Mouse (Mus musculus): Measurements from ENCODE around the gene Nepn.

The Nepn gene

DNA sequence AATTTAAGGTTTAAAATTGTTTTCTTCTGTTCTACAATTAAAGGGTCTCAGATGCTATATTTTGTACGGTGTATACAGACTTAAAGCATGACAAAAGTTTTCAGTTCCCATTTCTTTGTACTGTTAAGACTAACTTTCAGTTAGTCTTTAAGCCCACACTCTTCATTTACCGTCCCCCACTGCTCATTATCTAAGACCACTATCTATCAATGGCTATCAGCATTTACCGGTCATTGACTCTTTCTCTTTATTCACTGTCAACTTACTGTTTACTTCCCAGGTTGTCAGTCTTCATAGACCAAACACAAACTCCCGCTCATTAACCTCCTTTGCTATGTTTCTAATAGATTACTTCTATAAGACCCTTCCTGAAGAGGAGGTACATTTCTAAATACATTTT lies 1.6 kb upstream of the Nepn start:
- ChIA-PET CTCF (interaction anchor here in 1 of 4 experiments (1.9 kb wide), 1 partner anchor 171 kb away, joined by 5 read pairs; no protein-coding TSS in a partner anchor), POLR2A (interaction anchor here in 1 of 4 experiments (0.6 kb wide), 1 partner anchor 596 kb away, joined by 4 read pairs; no protein-coding TSS in a partner anchor)

DNA sequence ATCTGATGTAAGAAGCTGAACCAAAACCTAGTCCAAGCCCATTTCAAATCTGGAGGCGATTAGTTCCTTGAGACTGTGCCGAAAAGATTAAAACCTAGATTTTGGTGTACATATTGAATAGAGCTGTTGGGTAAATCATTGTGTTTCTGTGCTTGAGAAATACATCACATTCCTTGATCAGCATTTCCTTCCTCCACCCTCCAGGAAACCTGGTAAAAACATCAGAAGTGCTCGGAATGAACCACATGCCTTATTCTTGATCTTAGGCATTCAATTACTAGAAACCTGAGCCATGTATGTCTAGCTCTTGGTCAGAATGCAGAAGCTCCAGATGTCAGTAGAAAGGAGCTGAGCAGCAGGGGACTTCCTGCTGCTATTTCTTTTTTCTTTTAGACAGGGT lies 666 bp downstream of the Nepn start:
- ChIA-PET CTCF (no interaction called here), POLR2A (interaction anchor here in 2 of 4 experiments (0.6 to 3.0 kb wide), 3 partner anchors 7 to 221 kb away, joined by 4 to 17 read pairs (median 8); partner anchors contain the start of gene Gopc (in 1 of the 2))

DNA sequence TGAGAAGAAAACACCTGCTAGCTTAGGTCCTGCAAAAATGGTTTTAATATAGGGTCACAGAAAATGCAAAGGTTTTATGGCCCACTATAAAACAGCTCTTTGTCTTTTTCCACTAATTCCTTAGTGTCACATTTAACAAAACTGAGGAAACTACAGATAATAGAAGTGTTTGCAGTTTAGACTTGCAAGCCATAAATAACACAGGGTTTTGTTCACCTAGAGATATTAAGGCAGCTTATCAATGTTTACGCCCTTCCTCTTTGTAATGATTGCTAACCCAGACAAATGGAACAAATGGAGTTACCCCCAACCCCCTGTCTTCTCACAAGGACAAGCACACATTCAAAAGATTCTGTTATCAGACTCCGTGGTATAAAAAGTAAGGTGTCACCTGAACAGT lies 2.4 kb downstream of the Nepn start:
- ChIA-PET POLR2A (interaction anchor here in 1 of 4 experiments (3.0 kb wide), 1 partner anchor 9 kb away, joined by 17 read pairs; the partner anchor contains the start of gene Gopc), CTCF (interaction anchor here in 2 of 4 experiments (0.7 to 1.4 kb wide), 2 partner anchors 175 kb away, joined by 3 read pairs; no protein-coding TSS in a partner anchor)

DNA sequence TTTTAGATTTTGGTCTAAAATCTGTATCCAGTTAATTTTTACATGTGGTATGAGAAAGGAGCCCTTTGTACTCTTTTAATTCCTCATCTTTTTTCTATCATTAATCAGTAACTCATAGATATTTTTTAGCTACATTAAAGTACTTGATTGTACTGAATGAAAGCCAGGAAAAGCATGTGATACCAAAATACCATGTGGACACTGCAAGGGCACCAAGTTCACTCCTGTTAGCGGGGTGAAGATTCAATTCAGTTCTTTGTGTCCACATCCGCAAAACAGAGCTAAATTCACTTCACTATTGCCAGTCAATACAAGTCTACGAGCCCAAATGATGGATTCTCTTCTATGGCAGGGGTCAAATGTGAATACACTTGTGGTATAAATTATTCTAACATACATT lies 7.9 kb downstream of the Nepn start:
- ChIA-PET POLR2A (interaction anchor here in 1 of 4 experiments (1.5 kb wide), 1 partner anchor 14 kb away, joined by 4 read pairs; the partner anchor contains the start of gene Gopc), CTCF (no interaction called here)

DNA sequence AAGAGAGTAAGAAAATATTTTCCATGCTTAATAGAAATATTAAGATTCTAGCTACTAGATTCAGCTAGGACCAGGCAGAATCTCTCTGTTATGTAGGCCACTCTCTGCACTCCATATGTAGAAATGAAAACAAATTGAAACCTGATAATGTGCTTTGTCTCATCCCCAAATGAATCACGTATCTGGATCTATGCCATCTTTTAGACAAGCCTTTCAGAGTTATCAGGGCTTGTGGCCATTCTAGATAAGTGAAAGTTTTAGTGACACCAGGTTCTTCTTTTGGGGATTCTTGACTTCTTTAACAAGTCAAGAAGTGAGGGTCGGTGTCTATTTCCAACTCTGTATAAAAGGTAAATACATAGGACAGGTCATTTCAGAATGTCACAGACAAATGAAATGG lies 9.9 kb downstream of the Nepn start:
- CTCF ChIA-PET = no interaction called here
- POLR2A ChIA-PET = no interaction called here

DNA sequence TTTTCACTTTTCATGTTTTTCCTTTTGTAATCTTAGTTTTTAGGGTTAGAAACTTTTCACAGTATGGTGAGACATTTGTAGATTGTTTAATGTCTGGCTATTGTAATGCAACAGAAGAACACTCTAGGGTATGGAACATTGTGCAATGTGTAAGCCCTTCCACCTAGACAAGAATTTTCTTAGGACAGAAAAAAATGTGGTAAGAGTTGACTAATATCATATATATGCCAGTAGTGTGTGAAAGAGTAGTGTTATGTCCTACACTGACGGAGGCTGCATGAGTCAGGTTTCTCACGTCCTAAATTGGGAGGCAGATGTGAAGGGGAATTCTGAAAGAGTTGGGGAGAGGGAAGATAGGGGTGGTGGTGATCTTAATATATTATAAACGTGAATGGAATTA lies 10.9 kb downstream of the Nepn start:
- ChIA-PET POLR2A (no interaction called here), CTCF (no interaction called here)

DNA sequence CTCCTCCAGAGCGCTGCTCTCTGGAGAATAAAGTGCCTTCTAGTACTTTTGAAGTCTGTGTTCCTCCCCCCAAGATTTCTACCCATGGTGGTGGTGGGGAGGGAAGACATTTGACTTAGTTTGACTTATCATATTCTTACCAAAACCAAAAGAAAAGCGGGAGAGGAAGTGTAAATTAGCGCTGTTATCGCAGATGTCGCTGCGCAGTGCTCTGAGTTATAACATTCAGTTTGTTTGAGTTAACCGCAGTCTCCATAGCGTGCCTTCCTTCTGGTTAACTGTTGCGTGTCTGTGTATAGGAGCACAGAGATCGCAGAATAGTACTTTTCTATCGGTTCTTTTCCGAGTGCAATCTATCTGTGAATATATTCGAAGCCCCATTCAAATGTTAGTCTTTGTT lies 16.4 kb downstream of the Nepn start:
- CTCF ChIA-PET = no interaction called here
- POLR2A ChIA-PET = interaction anchor here in 1 of 4 experiments (1.3 kb wide), 1 partner anchor 12 kb away, joined by 4 read pairs; the partner anchor contains the start of gene Nus1

DNA sequence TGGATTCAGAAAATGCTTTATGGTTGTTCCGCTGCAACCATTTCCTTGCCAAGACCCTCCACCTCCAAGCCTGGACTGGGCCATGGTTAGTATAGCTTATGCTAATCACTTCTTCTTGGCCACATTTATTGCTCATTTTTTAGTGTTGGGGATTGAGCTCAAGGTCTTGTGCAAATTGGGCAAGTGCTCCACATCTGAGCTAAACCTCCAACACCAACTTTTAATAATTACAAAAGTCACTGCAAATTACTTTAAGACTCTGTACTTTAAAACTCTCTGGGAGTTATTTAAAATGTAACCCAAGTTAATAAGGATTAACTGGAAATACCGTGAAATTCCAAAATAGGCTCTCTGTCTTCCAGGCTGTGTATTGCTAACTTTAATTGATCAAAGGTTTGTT lies 18.8 kb downstream of the Nepn start:
- POLR2A ChIA-PET = interaction anchor here in 1 of 4 experiments (1.9 kb wide), 1 partner anchor 10 kb away, joined by 4 read pairs; the partner anchor contains the start of gene Nus1
- CTCF ChIA-PET = interaction anchor here in 2 of 4 experiments (0.7 to 0.9 kb wide), 2 partner anchors 10 to 187 kb away, joined by 3 read pairs; partner anchors contain the start of gene Nus1 (in 1 of the 2)

DNA sequence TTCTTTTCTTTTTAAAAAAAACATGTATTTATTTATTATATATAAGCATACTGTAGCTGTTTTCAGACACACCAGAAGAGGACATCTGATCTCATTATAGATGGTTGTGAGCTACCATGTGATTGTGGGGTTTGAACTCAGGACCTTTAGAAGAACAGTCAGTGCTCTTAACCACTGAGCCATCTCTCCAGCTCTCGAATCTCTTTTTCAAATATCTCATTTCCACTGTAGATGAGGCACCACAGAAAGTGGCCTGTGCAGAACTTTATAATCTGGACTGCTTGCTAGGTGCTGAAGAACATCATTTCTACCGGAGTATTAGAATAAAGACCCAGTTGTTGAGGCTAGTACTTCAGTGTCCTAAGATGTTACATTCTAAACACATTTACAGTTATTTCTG lies 26.2 kb downstream of the Nepn start:
- ChIA-PET CTCF (no interaction called here), POLR2A (interaction anchor here in 1 of 4 experiments (6.2 kb wide), 1 partner anchor 14 kb away, joined by 53 read pairs; no protein-coding TSS in a partner anchor)

DNA sequence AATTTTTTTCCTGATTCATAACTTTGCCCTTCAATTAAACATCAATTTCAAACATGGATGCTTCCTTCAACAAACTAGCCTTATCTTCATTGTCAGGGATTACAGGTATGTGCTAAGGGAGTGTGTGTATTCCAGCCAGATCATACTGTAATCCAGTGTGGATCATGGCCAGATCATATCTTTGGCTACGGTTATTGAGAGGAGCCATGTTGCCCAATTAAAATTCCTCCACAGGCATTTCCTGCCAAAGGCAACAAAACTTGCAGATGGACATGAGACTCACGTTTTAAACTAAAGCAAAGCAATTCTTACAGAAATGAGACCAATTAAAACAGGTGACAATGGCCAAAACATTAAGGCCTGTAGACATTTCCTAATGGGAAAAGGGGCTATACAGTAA lies 27.7 kb downstream of the Nepn start:
- CTCF ChIA-PET = interaction anchor here in 3 of 4 experiments (0.6 to 1.8 kb wide), 10 partner anchors 9 to 691 kb away, joined by 3 to 7 read pairs (median 4); partner anchors contain the start of gene Gopc (in 1 of the 3)
- POLR2A ChIA-PET = interaction anchor here (0.7 to 6.2 kb wide), 9 partner anchors 11 to 889 kb away, joined by 3 to 53 read pairs (median 10); partner anchors contain the start of gene Gopc (in 3 of the 4)

DNA sequence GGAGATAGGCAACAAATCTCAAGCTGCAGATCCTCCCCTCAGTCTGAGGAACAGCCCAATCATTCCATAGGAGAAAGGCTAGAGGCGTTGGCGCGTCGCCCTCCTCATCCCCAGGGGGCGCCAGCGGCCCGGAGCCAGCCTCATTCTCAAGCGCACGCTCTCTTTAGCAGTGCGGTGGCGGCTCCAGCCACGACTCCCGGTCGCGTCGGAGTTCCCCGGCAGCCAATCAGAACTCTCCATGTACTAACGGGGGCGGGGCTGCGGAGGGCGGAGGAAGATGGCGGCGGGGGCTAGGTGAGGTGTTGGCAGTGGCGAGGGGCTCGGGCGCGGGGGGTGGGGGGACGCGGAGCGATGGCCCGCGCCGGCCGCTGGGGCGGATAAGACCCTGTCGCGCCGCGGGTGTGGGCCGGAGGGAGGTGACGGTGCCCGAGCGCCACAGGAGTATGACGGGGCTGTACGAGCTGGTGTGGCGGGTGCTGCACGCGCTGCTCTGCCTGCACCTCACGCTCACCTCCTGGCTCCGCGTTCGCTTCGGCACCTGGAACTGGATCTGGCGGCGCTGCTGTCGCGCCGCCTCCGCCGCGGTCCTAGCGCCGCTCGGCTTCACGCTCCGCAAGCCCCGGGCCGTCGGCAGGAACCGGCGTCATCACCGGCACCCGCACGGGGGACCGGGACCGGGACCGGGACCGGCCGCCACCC lies 28.7 kb downstream of the Nepn start, which contains the start of gene Nus1:
Gene Nus1 (plus strand): TSS at position 249 of the 699 bp plus-strand sequence.
- ChIA-PET CTCF (interaction anchor here in 3 of 4 experiments (0.6 to 1.8 kb wide), 11 partner anchors 9 to 690 kb away, joined by 3 to 7 read pairs (median 3); partner anchors contain the start of gene Gopc (in 1 of the 3)), POLR2A (interaction anchor here (0.6 to 6.2 kb wide), 22 partner anchors 9 to 447 kb away, joined by 3 to 53 read pairs (median 4); partner anchors contain the start of genes Gopc (in 3 of the 4) and Dcbld1 (in 1 of the 4))

DNA sequence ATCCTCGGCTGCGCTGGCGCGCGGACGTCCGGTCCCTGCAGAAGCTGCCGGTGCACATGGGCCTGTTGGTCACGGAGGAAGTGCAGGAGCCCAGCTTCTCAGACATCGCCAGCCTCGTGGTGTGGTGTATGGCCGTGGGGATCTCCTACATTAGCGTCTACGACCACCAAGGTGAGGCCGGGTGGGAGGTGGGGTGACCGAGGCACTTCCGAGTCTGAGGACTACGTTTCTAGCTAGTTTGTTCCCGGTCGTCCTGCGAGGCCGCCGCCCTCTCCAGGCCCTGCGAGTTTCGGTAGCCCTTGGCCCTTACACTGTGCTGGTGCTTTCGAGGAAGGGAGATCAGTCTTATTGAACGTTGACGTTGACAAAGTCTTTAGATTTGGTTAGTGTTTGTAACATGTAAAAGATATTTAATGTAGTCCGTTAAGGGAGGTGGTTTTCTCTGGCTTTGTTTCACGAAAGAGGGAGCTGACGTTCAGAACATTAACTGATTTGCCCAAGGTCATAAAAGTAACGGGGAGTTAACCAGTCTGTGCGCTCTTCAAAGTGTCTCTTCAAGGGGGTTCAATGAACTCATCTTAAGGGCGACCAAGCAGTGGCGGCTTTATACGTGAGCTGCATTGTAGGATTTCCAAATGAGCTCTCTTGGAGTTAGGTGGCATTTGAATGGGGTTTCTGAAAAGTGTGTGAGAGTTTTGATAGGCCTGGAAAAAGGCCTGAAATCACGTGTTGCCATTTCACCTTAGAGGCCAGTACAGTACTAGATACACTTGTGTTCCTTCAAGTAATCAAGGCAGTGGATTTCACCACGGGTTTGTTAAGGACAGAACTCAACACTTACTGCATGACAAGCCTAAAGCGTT lies 29.5 kb downstream of the Nepn start:
- POLR2A ChIA-PET = interaction anchor here in 3 of 4 experiments (0.5 to 6.2 kb wide), 23 partner anchors 9 to 367 kb away, joined by 3 to 53 read pairs (median 4); partner anchors contain the start of genes Gopc (in 3 of the 3) and Dcbld1 (in 1 of the 3)
- CTCF ChIA-PET = interaction anchor here in 3 of 4 experiments (0.6 to 1.8 kb wide), 3 partner anchors 13 to 342 kb away, joined by 3 to 4 read pairs (median 3); no protein-coding TSS in a partner anchor

DNA sequence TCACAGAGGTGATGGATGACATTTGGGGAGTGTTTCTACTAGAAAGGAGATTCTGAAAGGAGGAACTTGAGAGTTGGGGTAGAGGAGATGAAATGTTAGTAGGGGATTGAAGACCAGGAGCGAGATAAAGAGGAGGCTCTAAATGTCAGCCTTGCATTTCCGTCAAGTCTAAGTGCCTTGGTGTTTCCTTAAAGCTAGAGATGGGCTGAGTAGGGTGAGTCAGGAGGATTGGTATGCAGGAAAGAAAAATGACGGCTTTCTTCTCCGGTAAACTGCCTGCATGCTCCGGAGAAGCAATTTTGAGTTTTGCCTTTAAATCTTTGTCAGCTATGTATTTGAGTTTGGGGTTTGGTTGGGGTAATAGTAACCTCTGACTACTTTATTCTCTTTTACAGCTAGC lies 30.2 kb downstream of the Nepn start:
- CTCF ChIA-PET = no interaction called here
- POLR2A ChIA-PET = interaction anchor here in 3 of 4 experiments (0.5 to 6.2 kb wide), 15 partner anchors 9 to 186 kb away, joined by 3 to 53 read pairs (median 5); partner anchors contain the start of genes Gopc (in 2 of the 3) and Dcbld1 (in 1 of the 3)

DNA sequence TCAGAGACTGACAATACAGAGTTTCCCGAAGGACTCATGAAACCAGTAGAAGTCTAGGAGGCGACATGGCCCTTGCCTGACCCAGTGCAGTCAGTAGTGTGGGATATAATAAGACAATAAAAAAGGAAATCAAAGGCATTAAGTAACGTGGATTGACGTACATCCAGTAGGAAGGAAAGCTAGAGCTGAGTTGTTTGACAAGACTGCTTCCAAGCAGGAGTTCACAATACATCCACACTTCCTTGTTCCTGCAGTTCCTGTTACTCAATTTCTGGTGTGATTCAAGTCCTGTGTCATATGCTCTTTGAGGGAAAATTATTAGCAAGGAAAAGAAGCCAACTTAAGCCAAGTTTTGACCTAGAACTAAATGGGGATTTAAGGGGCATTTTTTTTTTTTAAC lies 30.6 kb downstream of the Nepn start:
- ChIA-PET POLR2A (interaction anchor here in 2 of 4 experiments (1.3 to 6.2 kb wide), 5 partner anchors 9 to 38 kb away, joined by 3 to 53 read pairs (median 9); partner anchors contain the start of gene Gopc (in 2 of the 2)), CTCF (no interaction called here)

DNA sequence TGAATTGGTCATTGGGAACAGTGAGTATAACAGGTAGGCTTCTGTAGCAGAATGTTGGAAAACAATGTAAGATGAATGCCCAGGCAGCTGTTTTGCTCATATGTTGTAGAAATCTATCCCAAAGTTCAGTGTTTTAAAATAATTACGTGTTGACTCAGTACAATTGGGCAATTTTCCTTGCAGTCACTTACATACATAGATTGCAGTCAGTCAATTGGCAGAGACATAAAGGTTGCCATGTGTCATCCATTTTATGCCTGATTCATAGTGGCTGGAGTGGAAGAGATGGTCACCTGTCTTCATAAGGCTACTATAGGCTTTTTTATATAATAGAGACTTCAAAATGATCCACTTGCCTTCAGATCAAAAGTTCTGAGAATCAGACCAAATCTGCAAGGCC lies 31.8 kb downstream of the Nepn start:
- POLR2A ChIA-PET = interaction anchor here in 2 of 4 experiments (0.8 to 6.2 kb wide), 3 partner anchors 8 to 204 kb away, joined by 3 to 53 read pairs (median 9); partner anchors contain the start of gene Gopc (in 1 of the 2)
- CTCF ChIA-PET = interaction anchor here in 1 of 4 experiments (0.6 kb wide), 1 partner anchor 270 kb away, joined by 4 read pairs; the partner anchor contains the start of gene Slc35f1

DNA sequence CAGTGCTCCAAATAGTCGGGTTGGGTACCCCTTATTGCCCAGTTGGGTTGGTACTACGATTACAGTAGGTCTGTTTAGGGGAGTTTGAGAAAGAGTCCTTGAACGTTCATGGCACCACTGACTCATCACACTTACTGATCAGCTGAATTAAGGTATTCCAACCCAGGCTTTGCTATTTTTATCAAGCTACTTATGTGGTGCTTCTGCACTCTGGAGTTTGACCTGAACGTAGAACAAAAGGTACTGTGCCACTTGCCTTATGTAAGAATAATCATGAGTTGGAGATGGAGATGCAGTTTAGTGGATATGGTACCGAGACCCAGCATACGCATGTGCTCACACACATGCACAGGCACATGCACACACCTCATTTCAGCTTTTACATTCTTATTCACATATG lies 32.9 kb downstream of the Nepn start:
- CTCF ChIA-PET = no interaction called here
- POLR2A ChIA-PET = interaction anchor here in 2 of 4 experiments (0.7 to 1.2 kb wide), 2 partner anchors 21 to 40 kb away, joined by 3 read pairs; partner anchors contain the start of gene Gopc (in 1 of the 2)

DNA sequence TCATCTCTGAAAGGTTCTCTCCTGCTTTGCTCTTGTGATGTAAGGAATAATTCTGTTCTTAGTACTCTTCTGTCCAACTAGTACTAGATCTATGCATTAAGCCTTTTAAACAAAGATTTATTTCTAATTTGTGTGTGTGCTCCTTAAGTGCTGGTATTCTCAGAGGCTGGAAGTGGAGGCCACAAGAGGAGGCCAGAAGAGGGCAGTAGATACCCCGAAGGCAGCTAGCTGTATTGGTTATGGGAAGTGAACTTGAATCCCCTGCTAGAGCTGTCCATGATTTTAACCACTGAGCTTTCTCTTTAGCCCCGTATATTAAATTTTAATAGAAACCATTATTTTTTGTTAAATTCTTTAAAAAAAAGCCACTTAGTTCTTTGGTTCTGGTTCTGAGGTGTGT lies 34.3 kb downstream of the Nepn start:
- ChIA-PET POLR2A (interaction anchor here in 3 of 4 experiments (0.6 to 1.6 kb wide), 8 partner anchors 10 to 756 kb away, joined by 3 to 12 read pairs (median 4); partner anchors contain the start of gene Gopc (in 1 of the 3)), CTCF (interaction anchor here (0.6 to 1.8 kb wide), 8 partner anchors 13 to 572 kb away, joined by 3 to 6 read pairs (median 5); partner anchors contain the start of genes Gopc (in 1 of the 4) and Slc35f1 (in 1 of the 4))

All from embryonic stem cell, embryonic (primary cell).